Mouse (Mus musculus) liver, embryonic 14.5 days (tissue): Measurements from ENCODE around the gene Pla2g4c. TPM values are rescaled to one million over a fixed set of nuclear protein-coding genes. Genes with fewer than 3 reads are reported as not detected.
A peak's percentile ranks its signal among the peaks of the same experiment; 100 is the strongest.

ENCODE experiments used
- ATAC-seq: fragments of 200-750 bp; cut with Nextera tagmentation; 2 replicates; pipeline ENCODE4 v1.8.0; 2017; ENCODE audit warnings: moderate number of reproducible peaks, mild to moderate bottlenecking, moderate library complexity; ENCODE audit not compliant: insufficient read depth
- DNase-seq, 3 experiments: peaks; one replicate each; pipeline ENCODE4 v3.0.0-alpha.2; 2012 to 2013; ENCODE audit warnings: low read depth in 3 of 3, low spot score in 3 of 3
- H3K27ac ChIP-seq: fragments of 300-500 bp; sonication (generic); 2 replicates; pipeline ENCODE4 v1.5.1; 2014; ENCODE audit warnings: moderate library complexity, mild to moderate bottlenecking, control low read depth, inconsistent platforms
- H3K27me3 ChIP-seq: fragments of 300-500 bp; sonication (generic); 2 replicates; pipeline ENCODE4 v1.6.1; 2014; ENCODE audit warnings: mild to moderate bottlenecking, low read length, moderate library complexity; ENCODE audit not compliant: control insufficient read depth, insufficient read depth
- H3K36me3 ChIP-seq: fragments of 300-500 bp; sonication (generic); replicated peaks from 2 replicates; pipeline ENCODE4 v1.6.1; 2014; ENCODE audit warnings: low read depth; ENCODE audit not compliant: control insufficient read depth, insufficient read depth
- H3K4me1 ChIP-seq, 2 experiments: fragments of 200-500 bp in 1 of 2; fragments of 300-500 bp in 1 of 2; sonication (generic) in 1 of 2; replicated peaks; 2 replicates each; pipeline ENCODE4 v1.6.1; 2012 to 2014; ENCODE audit warnings: antibody characterized with exemption in 1 of 2, inconsistent platforms in 1 of 2, low read length in 1 of 2; ENCODE audit not compliant: control insufficient read depth in 2 of 2, insufficient read depth in 2 of 2
- H3K4me2 ChIP-seq: fragments of 300-500 bp; sonication (generic); 2 replicates; pipeline ENCODE4 v1.6.1; 2014; ENCODE audit warnings: low read depth, mild to moderate bottlenecking, control low read depth, moderate library complexity
- H3K4me3 ChIP-seq, 2 experiments: fragments of 200-500 bp in 1 of 2; fragments of 300-500 bp in 1 of 2; sonication (generic) in 1 of 2; 2 replicates each; pipeline ENCODE4 v1.5.1; 2012 to 2014; ENCODE audit warnings: low read depth in 2 of 2, low read length in 2 of 2, mild to moderate bottlenecking in 2 of 2, control low read depth in 1 of 2, inconsistent platforms in 1 of 2, moderate library complexity in 1 of 2; ENCODE audit not compliant: insufficient read depth in 1 of 2
- H3K9ac ChIP-seq: fragments of 300-500 bp; sonication (generic); replicated peaks from 2 replicates; pipeline ENCODE4 v1.6.1; 2014; ENCODE audit warnings: mild to moderate bottlenecking, control low read depth, moderate library complexity
- H3K9me3 ChIP-seq: fragments of 300-500 bp; sonication (generic); 2 replicates; pipeline ENCODE4 v1.6.1; 2016; ENCODE audit warnings: low read length, mixed read lengths; ENCODE audit not compliant: control insufficient read depth
- CTCF ChIP-seq: IDR thresholded peaks from 2 replicates; pipeline ENCODE4 v1.5.1; 2016; ENCODE audit warnings: antibody characterized with exemption, low read depth, control low read depth
- EP300 ChIP-seq: IDR thresholded peaks from 2 replicates; pipeline ENCODE4 v1.6.1; 2016; ENCODE audit warnings: antibody characterized with exemption, low read depth
- WGBS: fragments of 180-500 bp; shearing (Covaris S2); extraction: QIAGEN DNeasy Blood & Tissue Kit; methylation state at CpG from one replicate; pipeline ENCODE4 v1.1.7; 2014; ENCODE audit not compliant: insufficient replicate concordance; 5-methylcytosine and 5-hydroxymethylcytosine counted together
- polyA plus RNA-seq, 2 experiments: library from polyadenylated mRNA; depleted of rRNA in 1 of 2; stranded (reverse) in 1 of 2; unstranded in 1 of 2; fragments of >200 nt; fragmentation: Nextera tagmentation in 1 of 2; extraction: Ambion mirVana in 1 of 2; gene quantifications; 2 replicates each; pipeline versions ENCODE4 v1.2.1 to v1.2.3; 2012 to 2014

The Pla2g4c gene
- polyA plus RNA-seq, 2 experiments = 1.7 to 1.8 TPM

GRCm38 (mm10) chr7:13297636-13298035 lies 26.8 kb upstream of the Pla2g4c start:
- H3K27ac ChIP-seq = no peak overlapping the region
- H3K4me3 ChIP-seq = no peak overlapping the region
- no peaks in the 10 kb centered on the region for H3K4me1 ChIP-seq
- ATAC-seq (no peak), DNase-seq (no peak)
- no peaks in the 10 kb centered on the region for H3K27me3 ChIP-seq
- H3K4me2 ChIP-seq = no peak overlapping the region
- no peaks in the 10 kb centered on the region for H3K9me3 ChIP-seq
- TF ChIP-seq CTCF (no peak), EP300 (no peak)
- 80% methylated on average over 1 of the region's 1 CpGs for WGBS
- H3K36me3 ChIP-seq = peaks cover 95% of the 10 kb centered on the region
- no peak overlapping the region for H3K9ac ChIP-seq

GRCm38 (mm10) chr7:13298821-13299220 lies 25.6 kb upstream of the Pla2g4c start:
- Histone ChIP-seq H3K4me1 (no peaks in the 10 kb centered on the region), H3K9ac (no peak overlapping the region), H3K36me3 (peaks cover 95% of the 10 kb centered on the region), H3K27me3 (no peaks in the 10 kb centered on the region), H3K27ac (no peak overlapping the region), H3K9me3 (no peaks in the 10 kb centered on the region), H3K4me2 (no peak overlapping the region), H3K4me3 (no peak overlapping the region)
- WGBS = 86% methylated on average over 5 of the region's 5 CpGs
- ATAC-seq = no peak
- TF ChIP-seq EP300 (no peak), CTCF (no peak)
- no peak for DNase-seq

- ATAC-seq (no peak), DNase-seq (no peak)
- H3K4me1 ChIP-seq = no peaks in the 10 kb centered on the region
- TF ChIP-seq CTCF (no peak), EP300 (no peak)
- peaks cover 95% of the 10 kb centered on the region for H3K36me3 ChIP-seq
- no peaks in the 10 kb centered on the region for H3K9me3 ChIP-seq
- H3K4me3 ChIP-seq = no peak overlapping the region
- no peak overlapping the region for H3K9ac ChIP-seq
- WGBS = 86% methylated on average over 1 of the region's 1 CpGs
- no peaks in the 10 kb centered on the region for H3K27me3 ChIP-seq
- no peak overlapping the region for H3K4me2 ChIP-seq
- H3K27ac ChIP-seq = no peak overlapping the region
Measured at GRCm38 (mm10) chr7:13301643-13302042, 22.8 kb upstream of the Pla2g4c start.

GRCm38 (mm10) chr7:13302780-13303179 lies 21.7 kb upstream of the Pla2g4c start:
- no peaks in the 10 kb centered on the region for H3K9me3 ChIP-seq
- WGBS = 28% methylated on average over 2 of the region's 2 CpGs
- H3K36me3 ChIP-seq = peaks cover 92% of the 10 kb centered on the region
- H3K27me3 ChIP-seq = no peaks in the 10 kb centered on the region
- H3K9ac ChIP-seq = no peak overlapping the region
- H3K4me2 ChIP-seq = no peak overlapping the region
- H3K4me3 ChIP-seq = no peak overlapping the region
- DNase-seq (no peak), ATAC-seq (no peak)
- no peaks in the 10 kb centered on the region for H3K4me1 ChIP-seq
- no peak overlapping the region for H3K27ac ChIP-seq
- no peak for TF ChIP-seq EP300
- TF ChIP-seq CTCF = no peak

- DNase-seq (no peak), ATAC-seq (no peak)
- TF ChIP-seq CTCF (no peak), EP300 (no peak)
- Histone ChIP-seq H3K27ac (no peak overlapping the region), H3K4me3 (no peak overlapping the region), H3K4me1 (no peaks in the 10 kb centered on the region), H3K27me3 (no peaks in the 10 kb centered on the region), H3K9me3 (no peaks in the 10 kb centered on the region), H3K4me2 (no peak overlapping the region), H3K9ac (no peak overlapping the region), H3K36me3 (peaks cover 94% of the 10 kb centered on the region)
Measured at GRCm38 (mm10) chr7:13303372-13303771, 21.1 kb upstream of the Pla2g4c start.

GRCm38 (mm10) chr7:13309407-13309806 lies 15.0 kb upstream of the Pla2g4c start:
- Histone ChIP-seq H3K9ac (no peak overlapping the region), H3K4me3 (no peak overlapping the region), H3K27me3 (no peaks in the 10 kb centered on the region), H3K4me1 (peaks cover 0 to 3% of the 10 kb centered on the region in 2 experiments; a peak in 3 of 4 replicates), H3K4me2 (no peak overlapping the region), H3K36me3 (peaks cover 93% of the 10 kb centered on the region), H3K27ac (peak overlapping the region; percentile 1; the same call in 1 of the 2 replicates), H3K9me3 (no peaks in the 10 kb centered on the region)
- ATAC-seq = no peak
- 37% methylated on average over 2 of the region's 2 CpGs for WGBS
- DNase-seq = peak in 1 of 3 experiments; percentile 39
- TF ChIP-seq CTCF = no peak
- no peak for TF ChIP-seq EP300
